In the genomic region with DNA sequence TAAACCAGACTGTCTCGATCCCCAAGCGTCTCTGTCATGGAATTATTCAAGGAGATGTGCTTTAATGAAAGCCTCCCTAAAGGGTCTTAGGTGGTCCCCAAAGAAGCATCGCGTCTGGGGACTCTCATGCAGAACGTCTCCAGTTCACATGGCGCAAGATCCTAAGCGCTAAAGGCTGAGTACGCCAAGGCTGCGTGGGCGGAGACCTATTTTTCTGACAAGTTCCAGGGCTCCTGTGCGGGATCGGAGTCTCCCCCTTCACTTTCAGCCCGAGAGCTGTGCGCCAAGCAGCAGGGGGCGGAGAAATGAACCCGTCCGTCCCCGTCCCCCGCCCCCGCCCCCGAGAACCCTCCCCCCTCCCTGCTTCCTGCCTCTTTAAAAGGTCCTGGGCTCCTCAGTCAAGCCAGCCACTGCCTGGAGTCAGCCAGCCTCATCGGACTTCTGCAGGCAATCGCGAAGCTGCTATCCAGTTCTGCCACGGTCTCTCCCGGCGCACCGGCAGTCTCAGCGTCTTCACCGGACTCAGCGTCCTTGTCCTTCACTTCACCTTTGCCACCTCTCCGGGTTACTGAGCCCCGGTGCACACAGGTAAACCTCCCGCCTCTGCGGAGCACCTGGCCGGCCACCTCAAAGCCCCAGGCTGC, we compare ENCODE assay signal across 9 mouse cellular contexts. TPM values are rescaled to one million over a fixed set of nuclear protein-coding genes. Genes with fewer than 3 reads are reported as not detected.
DNase-seq lines count a peak whose midpoint lies in the region; ATAC-seq and TF ChIP-seq lines count a peak whose summit lies in the region.
"Had no signal": no experiment of that assay in that cellular context is flagged by ENCODE, and none has a peak within 500 bp of the region (broad histone marks: within the 10 kb centered on the region; RNA-seq: fewer than 3 reads in every experiment).

A gene (plus strand): TSS at position 389 of the 644 bp plus-strand sequence.

- H3K27ac ChIP-seq in spleen, adult 2 months (ENCODE audit: insufficient read depth, low read length): no peak within 1 kb of the TSS
- peak within 1 kb of the TSS; percentile 71 for H3K27ac ChIP-seq in heart, embryonic 12.5 days (ENCODE audit: poor library complexity, severe bottlenecking)
- peak within 1 kb of the TSS; percentile 87 for H3K27ac ChIP-seq in kidney, embryonic 16.5 days (ENCODE audit: low read length)
- no peak within 1 kb of the TSS for H3K27ac ChIP-seq in liver, adult 2 months (replicated peaks; ENCODE audit: insufficient read depth, low read depth, low read length)
- peak within 1 kb of the TSS; percentile 95 for H3K27ac ChIP-seq in stomach, embryonic 16.5 days (ENCODE audit: low read length)

- peaks cover 2% of the 10 kb centered on the region; the same call in 1 of the 2 replicates for H3K4me1 ChIP-seq in spleen, adult 2 months (ENCODE audit: control insufficient read depth, insufficient read depth, insufficient read length)
- H3K4me1 ChIP-seq in heart, embryonic 12.5 days (replicated peaks): peaks cover 28% of the 10 kb centered on the region
- H3K4me1 ChIP-seq in kidney, embryonic 16.5 days (ENCODE audit: insufficient read depth, low read length): peaks cover 45% of the 10 kb centered on the region
- peaks cover 2% of the 10 kb centered on the region; the same call in 1 of the 2 replicates for H3K4me1 ChIP-seq in liver, adult 2 months (ENCODE audit: control insufficient read depth, insufficient read depth, low read length)
- peaks cover 26% of the 10 kb centered on the region for H3K4me1 ChIP-seq in stomach, embryonic 16.5 days (ENCODE audit: control insufficient read depth, insufficient read depth, low read length)

- no peaks in the 10 kb centered on the region for H3K9me3 ChIP-seq in heart, embryonic 12.5 days (replicated peaks)
- H3K9me3 ChIP-seq in kidney, embryonic 16.5 days (ENCODE audit: low read length): no peaks in the 10 kb centered on the region
- H3K9me3 ChIP-seq in stomach, embryonic 16.5 days (replicated peaks; ENCODE audit: control insufficient read depth, low read length): no peaks in the 10 kb centered on the region

- H3K79me2 ChIP-seq in liver, adult 2 months (ENCODE audit: control insufficient read depth, insufficient read depth, low read length): no peaks in the 10 kb centered on the region

- H3K9ac ChIP-seq in heart, embryonic 12.5 days: peak within 1 kb of the TSS; percentile 64
- H3K9ac ChIP-seq in kidney, embryonic 16.5 days (replicated peaks; ENCODE audit: low read length): peak within 1 kb of the TSS; percentile 81
- H3K9ac ChIP-seq in liver, adult 2 months (ENCODE audit: low read depth, low read length): peak within 1 kb of the TSS; percentile 36
- H3K9ac ChIP-seq in stomach, embryonic 16.5 days (ENCODE audit: low read length): peak within 1 kb of the TSS; percentile 85

- peak; percentile 79 for ATAC-seq in heart, embryonic 12.5 days (ENCODE audit: insufficient number of reproducible peaks, low FRiP score)
- ATAC-seq in kidney, embryonic 16.5 days (ENCODE audit: low FRiP score, low TSS enrichment): peak; percentile 89
- peak; percentile 90 for ATAC-seq in stomach, embryonic 16.5 days (ENCODE audit: insufficient read depth, low FRiP score)

- TF ChIP-seq POLR2A in spleen, adult 2 months (IDR thresholded peaks at IDR 0.05; ENCODE audit: low read depth, low read length): no peak
- TF ChIP-seq POLR2A in liver, adult 2 months (IDR thresholded peaks at IDR 0.05; ENCODE audit: extremely low read depth, insufficient read depth, low read length): 0 out of 2 replicates have a peak, but pooled peaks have one; percentile 23

- H3K36me3 ChIP-seq in spleen, adult 2 months (ENCODE audit: control insufficient read depth, insufficient read depth, low read length): no peaks in the 10 kb centered on the region
- peaks cover 13% of the 10 kb centered on the region for H3K36me3 ChIP-seq in heart, embryonic 12.5 days
- H3K36me3 ChIP-seq in kidney, embryonic 16.5 days (ENCODE audit: insufficient read depth, low read length): peaks cover 14% of the 10 kb centered on the region
- no peaks in the 10 kb centered on the region for H3K36me3 ChIP-seq in liver, adult 2 months (ENCODE audit: control insufficient read depth, insufficient read depth, low read length)
- no peaks in the 10 kb centered on the region for H3K36me3 ChIP-seq in stomach, embryonic 16.5 days (ENCODE audit: control insufficient read depth, insufficient read depth, low read length)

- 0 out of 2 replicates have a peak, but pooled peaks cover 3% of the 10 kb centered on the region for H3K27me3 ChIP-seq in spleen, adult 2 months (ENCODE audit: control insufficient read depth, insufficient read depth, low read length)
- H3K27me3 ChIP-seq in heart, embryonic 12.5 days (replicated peaks): no peaks in the 10 kb centered on the region
- H3K27me3 ChIP-seq in kidney, embryonic 16.5 days (ENCODE audit: insufficient read depth, low read length): no peaks in the 10 kb centered on the region; the same call in 1 of the 2 replicates
- H3K27me3 ChIP-seq in liver, adult 2 months (ENCODE audit: control insufficient read depth, insufficient read depth, low read length): no peaks in the 10 kb centered on the region
- no peaks in the 10 kb centered on the region for H3K27me3 ChIP-seq in stomach, embryonic 16.5 days (ENCODE audit: control insufficient read depth, insufficient read depth, low read length)

- no peak for TF ChIP-seq CTCF in spleen, adult 2 months (IDR thresholded peaks at IDR 0.05; ENCODE audit: extremely low read depth, insufficient read depth, insufficient read length, insufficient replicate concordance)
- TF ChIP-seq CTCF in liver, adult 2 months (IDR thresholded peaks at IDR 0.05; ENCODE audit: low read depth, low read length): no peak

- H3K4me3 ChIP-seq in spleen, adult 2 months (ENCODE audit: extremely low read depth, insufficient read depth, insufficient read length): peak within 1 kb of the TSS; percentile 44
- H3K4me3 ChIP-seq in heart, embryonic 12.5 days: peak within 1 kb of the TSS; percentile 55
- peak within 1 kb of the TSS; percentile 72 for H3K4me3 ChIP-seq in kidney, embryonic 16.5 days (ENCODE audit: low read length)
- peak within 1 kb of the TSS; percentile 50 for H3K4me3 ChIP-seq in liver, adult 2 months (ENCODE audit: insufficient read depth, low read depth, low read length)
- H3K4me3 ChIP-seq in stomach, embryonic 16.5 days (replicated peaks; ENCODE audit: low read length): peak within 1 kb of the TSS; percentile 84

- WGBS in spleen, adult 2 months: 1% methylated on average over 36 of the region's 36 CpGs
- WGBS in heart, embryonic 12.5 days: under 1% methylated on average over 36 of the region's 36 CpGs
- WGBS in kidney, embryonic 16.5 days: under 1% methylated on average over 34 of the region's 36 CpGs
- under 1% methylated on average over 36 of the region's 36 CpGs for WGBS in liver, adult 2 months
- WGBS in stomach, embryonic 16.5 days: under 1% methylated on average over 36 of the region's 36 CpGs

- peak in 1 of 2 experiments; percentile 25 for DNase-seq in spleen, adult 2 months (ENCODE audit: low read depth in 1 of 2, low spot score in 2 of 2)
- no peak for DNase-seq in spleen, postnatal 14 days (ENCODE audit: low spot score in 2 of 2)
- DNase-seq in fat pad, adult 2 months (ENCODE audit: extremely low read depth, low read depth, low spot score): peak; percentile 77
- peak; percentile 34 for DNase-seq in liver, adult 2 months (ENCODE audit: extremely low read depth, low read depth, low spot score)
- DNase-seq in monocyte, adult 2 months (ENCODE audit: low read depth in 1 of 2, low spot score in 2 of 2): peak; percentile 31 to 64

- H3K4me2 ChIP-seq in heart, embryonic 12.5 days: peak within 1 kb of the TSS; percentile 75
- peak within 1 kb of the TSS; percentile 96 for H3K4me2 ChIP-seq in kidney, embryonic 16.5 days (replicated peaks; ENCODE audit: low read depth, low read length)
- peak within 1 kb of the TSS; percentile 94 for H3K4me2 ChIP-seq in stomach, embryonic 16.5 days (ENCODE audit: low read depth, low read length)

RNA-seq across cellular contexts. Expression of the gene that starts here (rescaled TPM):
- polyA plus RNA-seq in spleen, adult 2 months (2012; rRNA removed): 11.7 and 12.1 TPM in 2 replicates
- polyA plus RNA-seq in heart, embryonic 12.5 days (2016; fragmentation: Nextera tagmentation; extraction: Ambion mirVana): 110 and 117 TPM in 2 replicates
- polyA plus RNA-seq in kidney, embryonic 16.5 days (2015; fragmentation: Nextera tagmentation; extraction: Ambion mirVana): 50.9 and 54.6 TPM in 2 replicates
- 0.55 and 0.81 TPM in 2 replicates for total RNA-seq in liver, adult 2 months (2014; rRNA removed)
- 0.12 and 0.37 TPM in 2 replicates for polyA plus RNA-seq in liver, adult 2 months (2012; rRNA removed)
- 79.3 and 88.6 TPM in 2 replicates for polyA plus RNA-seq in stomach, embryonic 16.5 days (2015; fragmentation: Nextera tagmentation; extraction: Ambion mirVana)
- total RNA-seq: MEL had no signal

Comparison
In these comparisons a context has a peak if more than half of its experiments do, and no peak if none do; other contexts are left out.
1. Peak in DNase-seq, H3K4me3 ChIP-seq and H3K9ac ChIP-seq in liver, adult 2 months; RNA of the gene not detected or under 1 TPM.
2. DNase-seq: peak in fat pad, adult 2 months (single experiment) and monocyte, adult 2 months (2 of 2); none in spleen, postnatal 14 days (0 of 2).
3. H3K27ac ChIP-seq: peak in heart, embryonic 12.5 days (single experiment), kidney, embryonic 16.5 days (single experiment) and stomach, embryonic 16.5 days (single experiment); none in spleen, adult 2 months (single experiment) and liver, adult 2 months (single experiment).
4. Peak in every context shown above with its lines, with median percentiles within 50 percentile points of each other: H3K4me3 ChIP-seq, ATAC-seq, H3K4me2 ChIP-seq and H3K9ac ChIP-seq.